Mouse (Mus musculus): ENCODE data around the gene Zbtb8a. TPM values are rescaled to one million over a fixed set of nuclear protein-coding genes. Genes with fewer than 3 reads are reported as not detected.

The Zbtb8a gene
- total and polyA plus RNA-seq, 2 experiments from 2014 or later, result 15.3 to 26.9 TPM

- TF ChIP-seq CTCF (IDR thresholded peaks at IDR 0.05; ENCODE audit: low read depth), result no peak
- no peaks in the 10 kb centered on the region for H3K27me3 ChIP-seq (ENCODE audit: insufficient read depth, low read length)
- no peaks in the 10 kb centered on the region for H3K36me3 ChIP-seq (ENCODE audit: insufficient read depth, low read length)
- no peak overlapping the region for H3K9ac ChIP-seq (replicated peaks; ENCODE audit: low read length)
- ATAC-seq (no peak), DNase-seq (ENCODE audit: low spot score) (no peak)
- no peaks in the 10 kb centered on the region for H3K9me3 ChIP-seq (ENCODE audit: low read length)
- no peak overlapping the region for H3K4me3 ChIP-seq (ENCODE audit: low read length)
- H3K4me1 ChIP-seq (ENCODE audit: insufficient read depth, low read length), result no peaks in the 10 kb centered on the region
- no peak overlapping the region for H3K4me2 ChIP-seq (ENCODE audit: low read depth, low read length)
- no peak overlapping the region for H3K27ac ChIP-seq
- whole genome bisulfite sequencing, result 89% methylated on average over 3 of the region's 3 CpGs
Measured at GRCm38 (mm10) chr4:129379805-129380204, 1.9 kb upstream of the Zbtb8a start.

- no peaks in the 10 kb centered on the region for H3K36me3 ChIP-seq (ENCODE audit: insufficient read depth, low read length)
- H3K9ac ChIP-seq (replicated peaks; ENCODE audit: low read length), result peak overlapping the region; percentile 98
- WGBS, result under 1% methylated on average over 55 of the region's 68 CpGs
- TF ChIP-seq CTCF (IDR thresholded peaks at IDR 0.05; ENCODE audit: low read depth), result peak; percentile 23; the same call in 1 of the 2 replicates
- peak overlapping the region; percentile 93 for H3K27ac ChIP-seq
- no peaks in the 10 kb centered on the region for H3K9me3 ChIP-seq (ENCODE audit: low read length)
- H3K4me1 ChIP-seq (ENCODE audit: insufficient read depth, low read length), result no peaks in the 10 kb centered on the region
- peak overlapping the region; percentile 62 for H3K4me2 ChIP-seq (ENCODE audit: low read depth, low read length)
- ATAC-seq (peak; percentile 73), DNase-seq (ENCODE audit: low spot score) (peak; percentile 74)
- H3K27me3 ChIP-seq (ENCODE audit: insufficient read depth, low read length), result no peaks in the 10 kb centered on the region
- H3K4me3 ChIP-seq (ENCODE audit: low read length), result peak overlapping the region; percentile 81
Measured at GRCm38 (mm10) chr4:129376961-129377545, 863 bp downstream of the Zbtb8a start.

GRCm38 (mm10) chr4:129375821-129376220 lies 2.1 kb downstream of the Zbtb8a start:
- H3K9ac ChIP-seq (replicated peaks; ENCODE audit: low read length), result no peak overlapping the region
- H3K4me1 ChIP-seq (ENCODE audit: insufficient read depth, low read length), result no peaks in the 10 kb centered on the region
- DNase-seq (ENCODE audit: low spot score) (no peak), ATAC-seq (no peak)
- no peaks in the 10 kb centered on the region for H3K36me3 ChIP-seq (ENCODE audit: insufficient read depth, low read length)
- no peak overlapping the region for H3K27ac ChIP-seq
- WGBS, result 73% methylated on average over 5 of the region's 5 CpGs
- TF ChIP-seq CTCF (IDR thresholded peaks at IDR 0.05; ENCODE audit: low read depth), result no peak
- H3K9me3 ChIP-seq (ENCODE audit: low read length), result no peaks in the 10 kb centered on the region
- no peak overlapping the region for H3K4me3 ChIP-seq (ENCODE audit: low read length)
- 0 out of 2 replicates have a peak overlapping the region, but pooled peaks have one; percentile 62 for H3K4me2 ChIP-seq (ENCODE audit: low read depth, low read length)
- H3K27me3 ChIP-seq (ENCODE audit: insufficient read depth, low read length), result no peaks in the 10 kb centered on the region

- 27% methylated on average over 6 of the region's 6 CpGs for WGBS
- Histone ChIP-seq H3K36me3 (ENCODE audit: insufficient read depth, low read length) (no peaks in the 10 kb centered on the region), H3K9ac (replicated peaks; ENCODE audit: low read length) (no peak overlapping the region), H3K4me2 (ENCODE audit: low read depth, low read length) (no peak overlapping the region), H3K4me1 (ENCODE audit: insufficient read depth, low read length) (no peaks in the 10 kb centered on the region), H3K27ac (no peak overlapping the region), H3K9me3 (ENCODE audit: low read length) (no peaks in the 10 kb centered on the region), H3K4me3 (ENCODE audit: low read length) (no peak overlapping the region), H3K27me3 (ENCODE audit: insufficient read depth, low read length) (no peaks in the 10 kb centered on the region)
- DNase-seq (ENCODE audit: low spot score) (no peak), ATAC-seq (no peak)
- TF ChIP-seq CTCF (IDR thresholded peaks at IDR 0.05; ENCODE audit: low read depth), result no peak
Measured at GRCm38 (mm10) chr4:129375000-129375399, 2.9 kb downstream of the Zbtb8a start.

- no peak for DNase-seq (ENCODE audit: low spot score)
- Histone ChIP-seq H3K9me3 (ENCODE audit: low read length) (no peaks in the 10 kb centered on the region), H3K4me1 (ENCODE audit: insufficient read depth, low read length) (no peaks in the 10 kb centered on the region), H3K27ac (no peak overlapping the region), H3K4me3 (ENCODE audit: low read length) (no peak overlapping the region), H3K27me3 (ENCODE audit: insufficient read depth, low read length) (no peaks in the 10 kb centered on the region), H3K36me3 (ENCODE audit: insufficient read depth, low read length) (no peaks in the 10 kb centered on the region), H3K9ac (replicated peaks; ENCODE audit: low read length) (no peak overlapping the region), H3K4me2 (ENCODE audit: low read depth, low read length) (no peak overlapping the region)
- no peak for TF ChIP-seq CTCF (IDR thresholded peaks at IDR 0.05; ENCODE audit: low read depth)
- WGBS, result 52% methylated on average over 11 of the region's 11 CpGs
- ATAC-seq, result no peak
Measured at GRCm38 (mm10) chr4:129374219-129374755, 3.6 kb downstream of the Zbtb8a start.

- ATAC-seq, result no peak
Measured at GRCm38 (mm10) chr4:129373202-129373976, 4.5 kb downstream of the Zbtb8a start.

More at GRCm38 (mm10) chr4:129373202-129373976, 4.5 kb downstream of the Zbtb8a start:
- WGBS, result 49% methylated on average over 8 of the region's 8 CpGs
- no peaks in the 10 kb centered on the region for H3K27me3 ChIP-seq (ENCODE audit: insufficient read depth, low read length)
- H3K27ac ChIP-seq, result no peak overlapping the region
- H3K4me3 ChIP-seq (ENCODE audit: low read length), result no peak overlapping the region
- TF ChIP-seq CTCF (IDR thresholded peaks at IDR 0.05; ENCODE audit: low read depth), result no peak
- H3K4me1 ChIP-seq (ENCODE audit: insufficient read depth, low read length), result no peaks in the 10 kb centered on the region
- H3K36me3 ChIP-seq (ENCODE audit: insufficient read depth, low read length), result no peaks in the 10 kb centered on the region
- H3K9ac ChIP-seq (replicated peaks; ENCODE audit: low read length), result no peak overlapping the region
- H3K9me3 ChIP-seq (ENCODE audit: low read length), result no peaks in the 10 kb centered on the region
- no peak for DNase-seq (ENCODE audit: low spot score)
- no peak overlapping the region for H3K4me2 ChIP-seq (ENCODE audit: low read depth, low read length)

Measured in hindbrain, postnatal 0 days (tissue).